Mouse (Mus musculus) myocyte (in vitro differentiated cells): ENCODE results near the gene Krt76. TPM values are rescaled to one million over a fixed set of nuclear protein-coding genes. Genes with fewer than 3 reads are reported as not detected.

ENCODE experiments used
- H3K27me3 ChIP-seq: one replicate; pipeline ENCODE4 v1.6.1; 2011; ENCODE audit not compliant: control insufficient read depth, insufficient read depth, insufficient read length
- H3K36me3 ChIP-seq: one replicate; pipeline ENCODE4 v1.6.1; 2011; ENCODE audit not compliant: control insufficient read depth, insufficient read depth
- H3K4me2 ChIP-seq: one replicate; pipeline ENCODE4 v1.6.1; 2011; ENCODE audit warnings: low read depth, control low read depth
- H3K4me3 ChIP-seq: one replicate; pipeline ENCODE4 v1.5.1; 2011; ENCODE audit warnings: mild to moderate bottlenecking, control low read depth, moderate library complexity
- H3K79me2 ChIP-seq: one replicate; pipeline ENCODE4 v1.6.1; 2011; ENCODE audit not compliant: control insufficient read depth, insufficient read depth
- H3ac ChIP-seq: one replicate; pipeline ENCODE4 v1.6.1; 2011; ENCODE audit not compliant: control insufficient read depth, insufficient read length
- CEBPB ChIP-seq: IDR thresholded peaks from 2 replicates; pipeline ENCODE4 v1.6.1; 2011; ENCODE audit warnings: mild to moderate bottlenecking, moderate library complexity; ENCODE audit not compliant: poor library complexity, insufficient read depth, severe bottlenecking
- E2F4 ChIP-seq: IDR thresholded peaks from one replicate; pipeline ENCODE4 v1.6.1; 2011; ENCODE audit warnings: mild to moderate bottlenecking, control low read depth, moderate library complexity; ENCODE audit not compliant: insufficient read depth
- MAX ChIP-seq: IDR thresholded peaks from one replicate; pipeline ENCODE4 v1.6.1; 2011; ENCODE audit warnings: low read depth, mild to moderate bottlenecking, control low read depth
- MYOD1 ChIP-seq, 3 experiments: IDR thresholded peaks; one replicate each; pipeline ENCODE4 v1.6.1; 2011; ENCODE audit warnings: control low read depth in 2 of 3, low read depth in 2 of 3, mild to moderate bottlenecking in 2 of 3, moderate library complexity in 1 of 3; ENCODE audit not compliant: insufficient read length in 2 of 3, control insufficient read depth in 1 of 3
- MYOG ChIP-seq, 3 experiments: IDR thresholded peaks; one replicate each; pipeline ENCODE4 v1.6.1; 2011; ENCODE audit warnings: control low read depth in 2 of 3, low read depth in 2 of 3, mild to moderate bottlenecking in 2 of 3; ENCODE audit not compliant: insufficient read length in 2 of 3, control insufficient read depth in 1 of 3, insufficient read depth in 1 of 3
- POLR2A ChIP-seq: IDR thresholded peaks from one replicate; pipeline ENCODE4 v1.6.1; 2011; ENCODE audit warnings: low read depth, mild to moderate bottlenecking, control low read depth, moderate library complexity; ENCODE audit not compliant: insufficient read length
- POLR2AphosphoS2 ChIP-seq: IDR thresholded peaks from one replicate; pipeline ENCODE4 v1.6.1; 2011; ENCODE audit warnings: low read depth, control low read depth; ENCODE audit not compliant: insufficient read length
- REST ChIP-seq: IDR thresholded peaks from one replicate; pipeline ENCODE4 v1.6.1; 2011; ENCODE audit warnings: mild to moderate bottlenecking, control low read depth, moderate library complexity; ENCODE audit not compliant: insufficient read depth, insufficient read length
- SRF ChIP-seq: IDR thresholded peaks from one replicate; pipeline ENCODE4 v1.6.1; 2011; ENCODE audit warnings: low read depth; ENCODE audit not compliant: control insufficient read depth, insufficient read length
- TCF12 ChIP-seq: IDR thresholded peaks from one replicate; pipeline ENCODE4 v1.6.1; 2011; ENCODE audit warnings: mild to moderate bottlenecking, control low read depth; ENCODE audit not compliant: poor library complexity, insufficient read depth, severe bottlenecking
- TCF3 ChIP-seq: IDR thresholded peaks from one replicate; pipeline ENCODE4 v1.6.1; 2011; ENCODE audit warnings: low read depth, control low read depth; ENCODE audit not compliant: insufficient read length
- USF1 ChIP-seq: IDR thresholded peaks from one replicate; pipeline ENCODE4 v1.6.1; 2011; ENCODE audit warnings: low read depth, mild to moderate bottlenecking, control low read depth, moderate library complexity
- polyA plus RNA-seq: library from polyadenylated mRNA; unstranded; fragments of >200 nt; fragmentation: generic; extraction: Trizol; gene quantifications from one replicate; pipeline ENCODE4 v1.2.1, GENCODE M21; 2012; ENCODE audit warnings: missing spikeins

Krt76 gene
- polyA plus RNA-seq, 1 experiment = not detected

- TF ChIP-seq SRF = no peak
- no peak for TF ChIP-seq POLR2AphosphoS2
- no peak for TF ChIP-seq CEBPB
- TF ChIP-seq USF1 = no peak
- TF ChIP-seq MYOD1 (IDR thresholded peaks at IDR 0.05; ENCODE audit: control insufficient read depth in 1 of 3, insufficient read length in 2 of 3, low read depth in 2 of 3) = no peak
- no peak for TF ChIP-seq TCF3
- TF ChIP-seq MAX = no peak
- TF ChIP-seq REST = no peak
- Histone ChIP-seq H3K4me2 (no peak overlapping the region), H3K4me3 (no peak overlapping the region), H3K27me3 (peaks cover 82% of the 10 kb centered on the region), H3K36me3 (no peaks in the 10 kb centered on the region), H3ac (no peak overlapping the region), H3K79me2 (no peaks in the 10 kb centered on the region)
Observed at GRCm38 (mm10) chr15:101843192-101843591, 49.5 kb downstream of the Krt76 start.

- no peaks in the 10 kb centered on the region for H3K79me2 ChIP-seq
- no peak overlapping the region for H3ac ChIP-seq
- TF ChIP-seq USF1 (no peak), MYOG (IDR thresholded peaks at IDR 0.05; ENCODE audit: control insufficient read depth in 1 of 3, insufficient read depth in 1 of 3, insufficient read length in 2 of 3, low read depth in 2 of 3) (no peak), REST (no peak), POLR2A (no peak), MYOD1 (IDR thresholded peaks at IDR 0.05; ENCODE audit: control insufficient read depth in 1 of 3, insufficient read length in 2 of 3, low read depth in 2 of 3) (no peak), E2F4 (no peak), CEBPB (no peak), TCF12 (no peak)
- H3K4me2 ChIP-seq = no peak overlapping the region
- no peaks in the 10 kb centered on the region for H3K36me3 ChIP-seq
- peaks cover 74% of the 10 kb centered on the region for H3K27me3 ChIP-seq
- no peak overlapping the region for H3K4me3 ChIP-seq
Observed at GRCm38 (mm10) chr15:101834784-101835328, 57.9 kb downstream of the Krt76 start.

Other genes with a start within 250 kb of the Krt76 start
- gene Gm5478, start 245.5 kb downstream of the Krt76 start, polyA plus RNA-seq = not detected
- gene Krt6b, start 212.6 kb downstream of the Krt76 start, polyA plus RNA-seq = not detected
- gene Krt6a, start 198.6 kb downstream of the Krt76 start, polyA plus RNA-seq = not detected
- 0.02 TPM for gene Krt5, start 180.0 kb downstream of the Krt76 start, polyA plus RNA-seq
- gene Krt71, start 149.8 kb downstream of the Krt76 start, polyA plus RNA-seq = not detected
- gene Krt72, start 106.5 kb downstream of the Krt76 start, polyA plus RNA-seq = not detected
- not detected for gene Krt73, start 90.6 kb downstream of the Krt76 start, polyA plus RNA-seq
- not detected for gene Krt2, start 74.8 kb downstream of the Krt76 start, polyA plus RNA-seq
- not detected for gene Krt1, start 42.1 kb downstream of the Krt76 start, polyA plus RNA-seq
- not detected for gene Krt77, start 23.2 kb downstream of the Krt76 start, polyA plus RNA-seq
- gene Krt4, start 31.8 kb upstream of the Krt76 start, polyA plus RNA-seq = not detected
- gene Krt79, start 47.4 kb upstream of the Krt76 start, polyA plus RNA-seq = 0.04 TPM
- not detected for gene Krt78, start 61.4 kb upstream of the Krt76 start, polyA plus RNA-seq
- gene Krt8, start 111.6 kb upstream of the Krt76 start, polyA plus RNA-seq = 0.16 TPM
- gene Krt18, start 135.3 kb upstream of the Krt76 start, polyA plus RNA-seq = not detected
- 266 TPM for gene Eif4b, start 180.9 kb upstream of the Krt76 start, polyA plus RNA-seq
- 128 TPM for gene Tns2, start 207.5 kb upstream of the Krt76 start, polyA plus RNA-seq
- 51.0 TPM for gene Spryd3, start 243.3 kb upstream of the Krt76 start, polyA plus RNA-seq